Mouse (Mus musculus) thymus, adult 18-20 months (tissue): ENCODE measurements at regions not wholly inside any gene's neighbourhood (a gene's known extent, or its start where the extent isn't known, plus 50 kb on each side); places are given as distances from the start of the nearest gene placed in this dataset.
A peak's percentile ranks its signal among the peaks of the same experiment; 100 is the strongest.

ENCODE experiments used
- DNase-seq, 2 experiments: peaks; one replicate each; pipeline ENCODE4 v3.0.0; 2022; ENCODE audit warnings: mixed read lengths in 2 of 2

DNA sequence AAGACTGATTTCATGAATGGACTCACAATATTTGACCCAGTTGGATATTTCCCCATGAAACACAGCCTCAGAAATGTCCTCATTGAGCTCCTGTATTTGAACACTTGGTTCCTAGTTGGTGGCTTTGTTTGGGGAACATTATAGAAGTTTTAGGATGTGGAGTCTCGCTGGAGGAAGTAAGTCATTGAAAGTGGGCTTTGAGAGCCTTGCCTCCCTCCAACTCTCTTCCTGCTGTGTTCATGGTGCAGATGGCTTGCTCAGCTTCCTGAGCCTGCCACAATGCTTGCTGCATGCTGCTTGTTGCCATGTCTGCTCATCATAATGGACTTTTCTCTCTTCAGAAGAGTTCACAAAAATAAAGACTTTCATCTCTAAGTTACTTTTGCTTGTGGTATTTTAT lies 239.5 kb upstream of the Trib2 start:
- peak; percentile 31 to 57 for DNase-seq

DNA sequence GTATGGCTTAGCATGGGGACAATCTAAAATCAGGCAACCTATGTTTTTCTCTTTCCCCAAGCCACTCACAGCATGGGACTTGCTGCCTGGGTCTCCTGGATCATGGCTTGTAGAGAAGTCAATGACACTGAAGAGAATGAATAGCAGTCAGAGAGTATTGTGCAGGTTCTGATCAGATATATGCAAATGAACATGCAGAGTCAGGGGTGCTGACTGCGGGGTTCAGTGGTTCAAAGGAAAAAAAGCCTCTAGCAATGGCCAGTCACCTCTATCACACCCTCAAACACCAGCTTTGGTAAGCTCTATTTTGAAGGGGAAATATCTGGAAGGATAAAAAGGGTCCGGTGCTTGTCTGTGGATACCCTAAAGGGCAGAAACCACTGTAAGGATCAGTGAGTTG lies 237.9 kb upstream of the Trib2 start:
- DNase-seq = no peak

DNA sequence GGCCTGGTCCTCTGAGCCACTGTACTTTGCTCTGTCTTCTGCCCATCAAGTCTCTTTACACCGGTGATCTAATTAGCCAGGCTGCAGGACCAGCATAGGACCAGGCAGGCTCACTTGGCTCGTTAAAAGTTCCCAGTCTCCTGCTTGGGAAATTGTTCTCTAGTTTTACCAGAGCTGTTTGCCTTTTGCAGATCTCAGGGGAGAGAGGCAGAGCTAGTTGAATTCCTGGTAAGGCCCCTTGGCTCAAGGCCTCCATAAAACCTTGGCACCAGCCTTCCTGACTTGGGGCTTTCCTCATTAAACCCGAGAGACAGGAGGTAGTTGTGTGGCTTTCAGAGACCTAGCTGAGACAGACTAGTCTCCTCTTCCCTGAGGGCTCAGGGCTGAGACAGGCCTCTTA lies 237.0 kb upstream of the Trib2 start:
- DNase-seq = no peak

DNA sequence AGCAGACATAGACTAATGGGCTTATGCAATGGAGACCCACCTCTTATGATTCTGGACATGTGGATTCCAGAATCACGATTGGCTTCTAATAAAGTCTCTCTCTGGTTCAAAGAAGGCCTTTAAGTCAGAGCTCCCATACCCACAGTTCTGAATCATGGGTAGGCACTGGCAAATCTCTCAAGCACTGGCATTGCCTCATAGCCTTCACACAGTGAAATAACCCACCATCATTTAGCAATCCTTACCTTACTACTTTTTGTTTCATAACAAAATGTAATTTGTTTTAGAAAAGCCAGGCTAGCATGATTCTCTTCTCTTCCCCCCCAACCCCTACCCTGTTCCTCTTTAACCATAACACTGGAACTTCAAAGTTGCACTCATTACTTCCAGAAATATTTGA lies 236.3 kb upstream of the Trib2 start:
- no peak for DNase-seq

DNA sequence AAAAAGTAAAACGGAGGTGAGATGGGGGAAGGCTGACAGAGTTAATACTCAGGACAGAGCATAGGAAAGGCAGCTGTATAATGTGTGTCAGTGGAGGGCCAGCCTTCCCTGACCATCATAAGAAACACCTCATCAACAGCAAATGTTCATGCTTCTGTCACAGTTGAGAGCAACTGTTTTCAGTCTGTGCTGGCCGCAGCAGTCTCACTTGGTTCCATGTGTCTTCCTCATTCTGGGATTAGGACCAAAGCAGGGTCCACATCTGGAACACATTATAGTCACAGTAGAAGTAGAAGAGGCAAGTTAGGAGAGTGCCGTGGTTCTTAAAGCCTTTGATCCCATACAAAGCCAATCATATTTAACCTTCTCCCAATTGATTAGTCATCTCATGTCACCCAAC lies 235.6 kb upstream of the Trib2 start:
- no peak for DNase-seq

DNA sequence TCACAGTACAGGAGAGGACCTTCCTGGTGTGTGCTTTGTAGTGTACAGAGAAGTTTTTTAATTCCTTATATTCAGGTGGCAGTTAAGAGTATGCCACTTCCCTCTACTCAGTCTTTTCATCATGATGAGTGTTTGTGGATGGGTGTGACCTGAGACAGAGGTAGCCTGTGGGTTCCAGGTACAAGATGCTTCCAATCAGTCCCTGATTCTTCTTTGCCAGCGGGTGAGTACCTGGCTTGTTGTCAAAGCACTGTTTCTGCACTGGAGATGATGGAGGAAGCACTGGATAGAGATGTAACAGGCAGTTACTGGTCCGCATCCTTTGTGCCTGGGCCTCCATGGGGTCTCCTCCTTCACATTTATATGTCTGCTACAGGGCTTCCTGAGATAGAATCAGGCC lies 234.7 kb upstream of the Trib2 start:
- no peak for DNase-seq

DNA sequence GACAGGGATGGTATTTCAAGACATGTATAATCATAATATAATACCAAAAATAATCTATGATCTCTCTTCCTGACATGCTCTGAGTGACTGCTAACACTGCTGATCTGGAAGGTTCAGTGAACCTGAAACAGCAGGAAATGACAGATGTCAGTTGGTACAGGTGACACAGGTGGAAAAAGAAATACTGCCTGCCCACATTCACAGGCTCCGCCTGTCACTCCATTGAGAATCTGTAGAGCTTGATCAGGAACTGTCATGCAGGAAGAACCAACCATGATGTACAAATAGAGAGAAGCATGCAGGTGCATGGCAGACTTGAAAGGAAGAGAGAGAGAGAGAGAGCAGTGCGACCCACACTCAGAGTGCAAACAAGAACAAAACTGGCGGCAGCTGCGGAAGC lies 232.8 kb upstream of the Trib2 start:
- peak; percentile 67 to 87 for DNase-seq

DNA sequence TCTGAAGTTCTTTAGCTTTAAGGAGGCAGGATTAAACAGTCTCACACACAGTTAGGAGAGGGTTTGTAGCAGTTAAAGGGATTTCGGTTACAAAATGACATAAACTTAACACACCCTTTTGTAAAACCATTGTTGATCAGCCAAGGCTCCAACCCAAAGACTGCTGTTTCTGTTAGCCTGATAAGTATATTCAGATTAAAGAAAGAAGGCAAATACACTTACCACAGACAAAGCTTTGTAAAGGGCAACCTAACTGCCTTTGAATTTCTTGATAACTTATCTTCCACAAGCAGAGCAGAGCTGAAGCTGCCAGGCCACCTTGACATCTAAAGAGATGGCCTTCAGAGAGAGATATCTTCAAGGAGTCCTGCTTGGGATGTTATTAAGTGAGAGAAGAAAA lies 229.9 kb upstream of the Trib2 start:
- DNase-seq = no peak

DNA sequence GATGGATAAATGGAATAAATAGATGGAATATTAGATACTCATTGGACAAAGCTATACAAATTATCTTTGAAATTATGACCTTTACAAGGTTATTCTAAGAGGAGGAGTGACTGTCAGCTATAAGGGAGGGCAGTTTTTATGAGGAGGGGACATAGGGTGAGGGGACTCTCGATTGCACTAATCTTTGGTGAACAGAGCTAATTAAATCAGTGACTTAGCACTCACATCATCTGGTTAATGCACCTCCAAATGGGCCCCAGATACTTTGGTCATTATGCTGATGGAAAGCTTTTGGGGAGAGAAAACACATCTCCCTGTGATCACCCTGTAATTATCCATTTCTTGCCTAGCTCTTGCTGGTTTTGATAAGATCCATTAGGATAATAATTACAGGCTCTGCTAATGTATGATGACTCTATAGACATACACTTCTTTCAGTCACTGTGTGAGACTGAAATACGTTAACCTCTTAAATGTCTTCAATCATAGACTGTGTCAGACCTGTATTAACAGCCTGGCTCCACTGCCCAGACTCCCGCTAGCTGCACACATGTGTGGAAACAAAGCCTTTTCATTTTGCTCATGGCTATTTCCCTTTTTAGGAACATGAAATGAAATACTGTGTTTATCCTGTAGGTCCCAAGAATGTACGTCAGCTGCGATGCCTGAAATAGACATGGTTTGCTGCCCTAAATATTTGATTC lies 229.2 kb upstream of the Trib2 start:
- DNase-seq = no peak

DNA sequence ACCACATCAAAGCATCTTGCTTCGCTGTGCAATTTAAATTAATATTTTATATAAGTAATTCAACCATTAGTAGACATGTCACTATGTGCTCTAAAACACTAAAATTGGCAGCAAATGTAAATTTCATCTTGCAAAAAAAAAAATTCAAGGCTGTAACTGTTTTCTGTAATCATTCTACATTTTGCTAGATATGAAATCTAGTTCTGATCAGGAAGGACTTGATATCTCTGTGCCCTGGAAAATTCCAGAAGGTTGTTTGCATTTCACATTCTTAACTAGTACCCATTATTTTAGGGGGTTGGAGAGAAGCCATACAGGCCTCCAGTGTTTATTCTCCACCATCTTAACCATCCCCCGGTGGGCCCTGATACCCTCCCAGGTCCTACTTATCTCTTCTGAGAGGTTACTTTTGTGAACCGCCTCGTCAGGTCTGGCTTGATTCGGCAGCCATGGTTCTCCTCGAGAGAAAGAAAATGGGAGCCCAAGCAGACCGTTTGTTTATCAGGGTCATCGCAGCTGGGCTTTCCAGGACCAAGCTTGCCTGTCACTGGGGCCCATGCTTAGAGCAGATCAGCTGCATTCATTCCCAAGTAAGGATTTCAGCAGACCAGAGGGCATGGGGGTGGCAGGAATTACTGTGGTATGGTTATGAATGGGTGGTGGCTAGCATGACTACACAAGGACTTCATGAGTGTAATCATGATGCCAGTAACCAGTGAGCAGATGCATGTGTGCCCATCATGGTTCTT lies 226.9 kb upstream of the Trib2 start:
- no peak for DNase-seq

DNA sequence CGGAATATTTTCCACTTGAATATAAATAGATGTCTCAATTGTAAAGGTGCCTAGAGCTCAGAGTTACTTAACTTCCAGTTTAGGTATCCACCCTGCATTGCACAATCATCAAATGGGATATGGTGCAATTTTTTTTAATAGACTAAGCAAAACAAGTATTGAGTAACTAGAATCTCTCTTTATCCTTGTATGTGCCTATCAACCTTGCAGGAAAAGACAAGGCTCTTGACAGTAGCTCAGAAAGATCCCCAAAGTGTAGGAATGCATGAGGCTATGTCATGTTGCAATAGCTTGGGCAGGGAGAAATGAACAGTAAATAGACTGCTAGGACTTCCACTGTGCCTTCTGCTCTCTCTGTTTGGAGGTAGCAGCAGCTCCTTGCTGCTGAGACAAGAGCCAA lies 225.6 kb upstream of the Trib2 start:
- DNase-seq = no peak

DNA sequence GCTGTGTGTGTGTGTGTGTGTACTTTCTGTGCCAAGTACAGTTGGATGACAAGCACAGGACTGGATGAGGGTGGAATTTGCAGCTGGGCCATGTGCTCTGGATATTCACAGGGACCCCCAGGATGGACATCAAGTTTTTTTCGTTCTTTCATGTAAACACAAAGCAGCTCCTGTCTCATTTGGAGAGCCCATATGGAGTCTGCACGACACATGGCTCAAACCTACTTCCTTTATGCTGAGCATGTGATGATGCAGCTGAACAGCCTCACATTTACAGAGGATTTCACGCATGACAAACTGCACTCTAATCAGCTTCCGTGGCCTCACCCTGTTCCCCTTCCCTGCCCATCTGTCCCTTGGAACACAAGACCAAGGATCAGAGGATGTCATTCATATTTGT lies 224.4 kb upstream of the Trib2 start:
- DNase-seq = no peak

DNA sequence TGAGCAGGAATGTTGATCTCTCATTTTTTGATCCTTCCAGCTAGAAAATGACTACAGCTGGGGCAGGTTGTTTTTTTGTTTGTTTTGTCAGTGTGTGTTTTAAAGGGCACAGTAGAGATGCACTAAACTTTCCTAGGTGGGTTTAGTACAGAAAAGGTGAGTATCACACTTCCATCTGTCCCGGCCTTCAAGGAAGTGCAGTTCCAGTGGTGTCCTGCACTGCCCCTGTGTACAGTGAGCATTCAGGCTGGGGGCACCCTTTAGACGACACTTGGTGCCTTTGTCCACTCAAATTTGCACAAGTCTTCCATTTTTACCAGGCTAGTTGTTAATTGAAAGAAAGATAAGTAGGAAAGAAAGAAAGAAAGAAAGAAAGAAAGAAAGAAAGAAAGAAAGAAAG lies 218.8 kb upstream of the Trib2 start:
- no peak for DNase-seq

DNA sequence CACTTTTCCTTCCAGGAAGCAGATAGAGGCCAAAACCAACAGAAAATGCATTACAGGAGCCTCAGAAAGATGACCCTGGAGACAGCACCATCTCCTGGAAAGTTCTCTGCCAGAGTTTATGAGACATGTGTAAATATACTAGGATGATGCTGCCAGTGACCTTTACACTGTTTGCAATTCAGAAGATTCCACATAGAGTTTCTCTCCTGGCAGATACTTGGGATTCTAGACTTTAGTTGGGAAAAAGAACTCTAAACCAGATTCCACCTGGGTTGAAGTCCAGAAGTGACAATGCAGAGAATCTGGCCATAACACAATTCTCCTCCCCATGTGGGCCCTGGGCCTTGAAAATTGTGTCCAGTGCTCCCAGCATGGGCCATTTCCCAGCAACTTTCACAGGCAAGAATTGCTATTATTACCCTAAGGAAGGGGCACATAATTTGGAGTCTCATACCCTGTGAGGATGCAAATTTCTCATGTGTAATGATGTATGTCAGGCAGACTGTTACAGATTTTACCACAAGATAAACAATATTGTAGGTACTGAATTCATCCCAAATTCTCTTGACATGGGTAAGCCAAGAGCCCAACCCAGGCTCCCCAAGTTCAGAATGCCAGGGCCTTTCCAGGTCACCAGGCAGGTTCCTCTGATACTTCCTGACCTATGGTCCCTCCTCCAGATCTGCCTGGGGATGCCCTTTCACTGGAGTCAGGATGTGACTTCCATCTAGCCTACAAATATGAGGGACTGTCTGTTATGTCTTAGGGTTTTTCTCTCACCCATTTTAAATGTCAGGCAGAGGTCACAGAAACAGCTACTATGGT lies 218.2 kb upstream of the Trib2 start:
- no peak for DNase-seq

DNA sequence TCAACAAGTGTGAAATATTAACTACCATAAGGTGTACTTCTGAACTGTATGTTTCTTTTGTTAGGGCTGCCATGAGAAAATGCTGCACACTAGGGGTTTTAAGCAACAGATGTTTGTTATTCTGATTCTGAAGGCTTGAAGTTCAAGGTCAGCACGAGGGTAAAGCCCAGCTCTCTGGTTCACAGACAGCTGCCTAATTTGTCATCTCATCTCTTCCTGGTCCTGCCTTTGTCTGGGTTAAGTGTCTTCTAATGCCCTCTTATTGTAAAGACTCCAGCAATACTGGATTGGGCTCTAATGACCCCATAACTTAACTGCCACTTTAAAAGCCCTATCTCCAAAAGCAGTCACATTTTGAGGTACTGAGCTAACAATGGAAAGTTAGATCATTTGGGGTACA lies 209.9 kb upstream of the Trib2 start:
- DNase-seq = no peak

DNA sequence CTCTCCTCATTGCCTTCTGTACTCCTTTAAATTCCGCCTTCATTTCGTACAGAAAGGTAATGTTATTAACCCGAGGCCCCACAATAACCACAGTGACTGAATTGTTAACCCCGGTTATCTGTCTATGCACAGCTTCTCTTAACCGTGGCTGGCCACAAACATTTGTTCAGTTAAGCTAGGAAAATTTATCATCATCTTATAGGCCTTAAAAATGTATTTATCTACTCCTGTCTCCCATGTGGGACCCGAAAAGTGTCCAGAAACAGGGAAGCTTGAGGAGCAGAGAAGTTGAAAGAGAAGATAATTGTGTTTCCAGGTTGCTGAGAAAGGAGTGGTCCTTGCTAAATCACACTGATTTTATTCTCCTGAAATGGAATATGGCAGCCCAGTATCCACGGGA lies 206.6 kb upstream of the Trib2 start:
- DNase-seq = no peak

DNA sequence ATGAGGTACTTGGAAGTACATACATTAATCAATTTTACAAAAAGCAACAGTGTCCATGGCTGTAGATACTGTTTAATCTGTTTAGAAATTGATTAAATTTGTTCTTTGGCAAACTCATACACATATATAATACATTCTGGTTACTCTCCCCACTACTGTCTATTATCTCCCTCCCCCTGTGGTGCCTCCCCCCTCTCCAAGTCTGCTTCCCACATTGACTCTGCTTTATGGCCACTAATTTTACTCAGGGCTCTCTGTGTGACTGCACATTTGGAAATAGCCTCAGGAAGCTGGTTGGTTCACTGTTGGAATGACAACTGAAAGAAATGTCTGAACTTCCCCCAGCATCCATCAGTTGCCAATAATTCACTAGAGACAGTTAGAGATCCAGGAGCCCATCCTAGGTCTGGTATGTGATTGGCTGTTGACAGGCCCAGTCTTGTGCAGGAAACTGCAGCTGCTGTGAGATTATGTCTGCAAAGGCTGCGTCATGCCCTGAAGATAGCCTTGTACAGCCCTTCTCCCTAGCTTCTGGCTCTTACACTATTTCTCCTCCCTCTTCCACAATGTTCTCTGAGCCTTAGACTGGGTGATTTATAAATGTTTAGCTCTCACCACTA lies 204.6 kb upstream of the Trib2 start:
- no peak for DNase-seq

DNA sequence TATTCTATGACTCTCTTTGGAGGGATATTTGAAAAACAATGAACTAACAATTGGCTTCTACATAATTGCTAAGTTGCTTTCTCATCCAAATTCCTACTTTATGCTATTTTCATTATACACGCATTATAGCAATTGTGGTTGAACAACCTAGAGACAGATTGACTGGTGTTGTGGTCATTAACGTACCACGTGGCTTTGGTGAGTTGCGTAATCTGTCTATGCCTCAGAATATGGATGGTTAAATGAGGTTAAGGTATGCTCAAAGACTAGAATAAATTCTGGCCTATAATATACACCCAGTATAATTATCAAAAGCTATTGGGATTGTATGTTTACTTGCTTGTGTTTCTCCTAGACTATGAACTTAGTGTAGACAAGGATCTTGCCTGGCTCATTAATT lies 201.5 kb upstream of the Trib2 start:
- no peak for DNase-seq

DNA sequence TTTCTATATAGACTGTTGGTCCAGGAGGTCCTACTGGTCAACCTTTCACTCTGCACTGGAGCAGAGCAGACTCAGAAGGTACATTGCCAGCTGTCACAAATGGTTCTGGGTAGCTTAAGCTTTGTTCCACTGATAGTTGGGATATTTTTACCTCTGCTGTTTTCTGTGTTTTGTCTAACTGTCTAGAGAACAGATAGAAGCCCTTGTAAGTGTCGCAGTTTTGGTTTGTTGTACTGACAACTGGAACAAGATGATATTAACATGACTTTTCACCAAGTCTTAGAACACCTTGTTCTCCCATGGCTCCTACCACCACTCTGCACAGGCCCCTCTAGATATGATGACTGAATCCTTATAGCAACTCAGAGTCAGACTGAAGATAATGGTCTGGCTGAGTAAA lies 199.9 kb upstream of the Trib2 start:
- DNase-seq = no peak

DNA sequence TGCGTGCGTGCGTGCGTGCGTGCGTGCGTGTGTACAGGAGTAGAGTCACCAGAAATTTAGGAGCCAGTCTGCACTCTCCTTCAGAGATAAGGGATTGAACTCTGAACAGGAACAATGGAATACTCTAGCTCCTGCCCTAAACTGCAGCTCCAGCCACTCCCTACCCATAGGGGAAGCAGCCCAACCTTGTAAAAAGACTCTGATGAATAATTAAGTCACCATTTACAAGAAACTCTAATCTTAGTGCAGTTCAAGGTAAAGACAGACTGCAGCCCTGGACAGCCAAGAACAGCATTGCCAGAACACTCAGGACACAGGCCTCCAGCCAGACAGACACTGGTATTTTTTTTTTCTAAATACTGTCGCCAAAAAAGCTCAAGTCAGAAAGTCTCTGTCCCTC lies 198.9 kb upstream of the Trib2 start:
- no peak for DNase-seq

DNA sequence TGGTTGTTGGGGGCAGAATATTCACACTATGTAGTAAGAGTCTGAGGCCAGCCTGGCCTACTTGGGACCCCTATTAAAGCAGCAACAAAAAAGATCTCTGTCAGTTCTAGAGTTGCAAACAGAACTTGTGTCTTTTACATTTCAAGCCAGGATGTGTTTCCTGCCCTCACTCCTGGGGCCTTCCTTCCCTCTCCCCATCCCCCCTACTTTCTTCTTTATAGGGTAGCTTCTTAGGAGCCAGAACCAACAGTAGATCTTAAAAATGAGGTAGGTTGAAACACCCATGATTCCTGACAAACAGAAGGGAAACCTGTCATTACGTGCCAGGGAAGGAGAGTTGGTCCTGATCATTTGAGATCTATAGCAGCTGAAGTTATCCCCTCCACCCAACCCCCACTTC lies 198.0 kb upstream of the Trib2 start:
- peak in 1 of 2 experiments; percentile 49 for DNase-seq

DNA sequence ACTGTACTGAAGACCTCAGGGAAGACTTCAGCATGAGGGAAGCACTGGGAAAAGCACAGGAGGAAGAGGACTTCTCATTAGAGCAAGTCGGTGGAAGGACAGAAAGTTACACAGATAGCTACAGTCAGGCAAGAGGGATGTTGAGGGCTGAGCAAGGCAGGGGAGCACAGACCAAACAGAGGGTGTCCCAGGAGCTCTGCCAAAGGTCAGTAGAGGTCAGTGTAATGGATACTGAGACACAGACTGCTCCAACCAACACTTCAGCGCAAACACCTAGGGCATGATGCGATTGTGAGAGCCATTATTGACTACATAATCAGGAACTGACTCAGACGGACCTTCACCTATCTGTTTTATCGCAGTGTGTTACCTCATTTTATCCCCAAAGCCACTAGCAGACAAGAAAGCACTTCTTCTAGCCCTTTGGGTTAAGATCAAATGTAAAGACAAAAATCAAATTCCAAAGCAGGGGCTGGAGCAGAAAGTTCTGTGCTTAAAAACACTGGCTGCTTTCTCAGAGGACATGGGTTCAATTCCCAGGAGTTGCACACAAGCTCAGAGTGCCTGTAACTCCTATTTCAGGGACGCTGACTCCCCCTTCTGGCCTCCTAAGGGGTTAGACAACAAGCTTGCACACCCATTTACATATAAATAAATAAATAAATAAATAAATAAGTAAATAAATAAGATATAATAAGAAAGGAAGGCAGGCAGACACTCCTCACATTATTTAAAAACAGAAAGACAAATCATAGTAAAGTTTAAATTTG lies 197.3 kb upstream of the Trib2 start:
- DNase-seq = no peak

DNA sequence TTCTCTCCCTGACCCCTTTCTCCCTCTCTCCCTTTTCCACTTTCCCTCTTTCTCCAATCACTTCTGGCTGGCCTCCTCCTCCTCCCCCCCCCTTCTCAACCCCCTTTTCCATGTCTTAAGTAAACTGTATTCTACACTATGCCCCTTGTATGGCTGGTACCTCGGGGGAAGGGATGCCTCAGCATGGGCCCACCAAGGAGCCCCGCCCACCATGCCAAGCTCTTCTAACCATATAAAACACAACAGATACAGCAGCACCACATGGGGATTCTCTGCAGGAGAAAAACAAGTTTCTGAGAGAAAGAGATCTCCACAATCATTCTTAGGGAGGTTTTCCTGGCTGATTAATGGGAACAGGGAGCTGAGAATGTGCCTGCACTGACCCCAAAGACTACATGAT lies 196.6 kb upstream of the Trib2 start:
- DNase-seq = no peak
